Mouse (Mus musculus): ENCODE results near the gene 2610008E11Rik.

DNA sequence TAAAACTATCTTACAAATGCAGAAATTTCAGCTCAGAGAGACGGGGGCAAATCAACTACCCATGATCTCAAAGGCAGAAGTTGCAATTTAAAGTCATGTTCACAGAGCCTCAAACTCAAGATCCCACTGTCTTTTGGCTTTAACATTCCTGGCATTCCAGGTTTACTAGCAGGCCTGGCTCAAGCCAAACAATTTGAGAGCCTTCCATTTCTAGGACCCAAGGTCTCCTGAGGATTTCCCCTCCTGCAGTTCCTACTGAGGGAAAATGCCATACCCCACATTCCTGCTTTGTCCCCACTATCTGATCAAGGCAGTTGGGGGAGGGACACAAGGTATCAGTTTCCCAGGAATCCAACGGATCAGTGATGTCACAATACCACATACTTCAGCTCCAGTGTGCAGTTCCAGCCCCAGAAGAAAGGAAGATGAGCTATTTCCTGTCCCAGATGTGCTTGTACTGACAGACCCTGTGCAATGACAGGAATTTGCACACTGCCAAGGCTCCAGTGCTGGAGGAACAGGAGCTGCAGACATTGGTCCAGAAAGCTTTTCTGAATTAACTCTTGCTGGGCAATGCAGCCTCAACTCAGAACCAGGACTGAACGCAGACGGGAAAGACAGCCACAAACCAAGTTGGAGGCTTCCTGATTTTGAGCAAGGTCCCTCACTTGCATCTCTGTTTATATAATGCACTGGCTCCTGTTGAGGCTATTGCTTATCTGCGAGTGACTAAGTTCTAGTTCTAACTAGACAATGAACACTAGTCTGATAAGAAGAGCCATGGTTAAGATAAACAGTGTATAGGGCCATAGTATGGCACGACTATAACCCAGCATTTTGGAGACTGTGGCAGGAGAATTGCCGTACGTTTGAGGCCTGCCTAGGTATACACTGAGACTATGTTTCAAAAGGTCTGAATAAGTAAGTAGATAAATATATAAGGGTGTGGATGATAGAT is 9.2 kb upstream of the 2610008E11Rik start:
- no peak for TF ChIP-seq CTCF (conservative IDR thresholded peaks at IDR 0.05; ENCODE audit: insufficient read depth, insufficient read length, low read depth, low read length)
- no peak for TF ChIP-seq POLR2A (IDR thresholded peaks at IDR 0.05; ENCODE audit: low read depth, low read length)

Measured in kidney, adult 2 months (tissue).